Mouse (Mus musculus) intestine, embryonic 16.5 days (tissue): Measurements from ENCODE around the gene Camk2g. TPM values are rescaled to one million over a fixed set of nuclear protein-coding genes. Genes with fewer than 3 reads are reported as not detected.

ENCODE experiments used
- ATAC-seq: fragments of 200-750 bp; cut with Nextera tagmentation; 2 replicates; pipeline ENCODE4 v1.8.0; 2017; ENCODE audit warnings: moderate TSS enrichment, moderate library complexity
- H3K27ac ChIP-seq: fragments of 300-500 bp; sonication (generic); 2 replicates; pipeline ENCODE4 v1.5.1; 2014; ENCODE audit warnings: mild to moderate bottlenecking, low read length
- H3K27me3 ChIP-seq: fragments of 300-500 bp; sonication (generic); replicated peaks from 2 replicates; pipeline ENCODE4 v1.6.1; 2014; ENCODE audit warnings: low read length, control low read depth, mixed read lengths; ENCODE audit not compliant: control insufficient read depth, insufficient read depth
- H3K36me3 ChIP-seq: fragments of 300-500 bp; sonication (generic); 2 replicates; pipeline ENCODE4 v1.6.1; 2014; ENCODE audit warnings: low read length, control low read depth; ENCODE audit not compliant: control insufficient read depth, insufficient read depth
- H3K4me1 ChIP-seq: fragments of 300-500 bp; sonication (generic); 2 replicates; pipeline ENCODE4 v1.6.1; 2014; ENCODE audit warnings: low read length, control low read depth, mixed read lengths; ENCODE audit not compliant: control insufficient read depth, insufficient read depth
- H3K4me2 ChIP-seq: fragments of 300-500 bp; sonication (generic); 2 replicates; pipeline ENCODE4 v1.6.1; 2014; ENCODE audit warnings: low read depth, low read length, control low read depth
- H3K4me3 ChIP-seq: fragments of 300-500 bp; sonication (generic); 2 replicates; pipeline ENCODE4 v1.5.1; 2014; ENCODE audit warnings: mild to moderate bottlenecking, low read length
- H3K9ac ChIP-seq: fragments of 300-500 bp; sonication (generic); 2 replicates; pipeline ENCODE4 v1.6.1; 2014; ENCODE audit warnings: low read depth, low read length
- H3K9me3 ChIP-seq: fragments of 300-500 bp; sonication (generic); 2 replicates; pipeline ENCODE4 v1.6.1; 2016; ENCODE audit warnings: low read length, control low read depth; ENCODE audit not compliant: control insufficient read depth
- WGBS: fragments of 180-500 bp; shearing (Covaris S2); extraction: QIAGEN DNeasy Blood & Tissue Kit; methylation state at CpG from one replicate; pipeline ENCODE4 v1.1.7; 2014; 5-methylcytosine and 5-hydroxymethylcytosine counted together
- polyA plus RNA-seq: library from polyadenylated mRNA; unstranded; fragments of >200 nt; fragmentation: Nextera tagmentation; extraction: Ambion mirVana; gene quantifications from 2 replicates; pipeline ENCODE4 v1.2.1, GENCODE M21; 2015

Camk2g gene
- polyA plus RNA-seq, 1 experiment from 2014 or later, result 35.8 TPM

- WGBS, result 82% methylated on average over 6 of the region's 6 CpGs
- H3K4me2 ChIP-seq, result no peak overlapping the region
- ATAC-seq, result no peak
- no peak overlapping the region for H3K4me3 ChIP-seq
- no peak overlapping the region for H3K9ac ChIP-seq
- no peaks in the 10 kb centered on the region for H3K36me3 ChIP-seq
- H3K27ac ChIP-seq, result no peak overlapping the region
- peaks cover 8% of the 10 kb centered on the region; the same call in 1 of the 2 replicates for H3K4me1 ChIP-seq
- no peaks in the 10 kb centered on the region for H3K27me3 ChIP-seq
- H3K9me3 ChIP-seq, result no peaks in the 10 kb centered on the region
Observed at GRCm38 (mm10) chr14:20798300-20798699, 4.4 kb upstream of the Camk2g start.

DNA sequence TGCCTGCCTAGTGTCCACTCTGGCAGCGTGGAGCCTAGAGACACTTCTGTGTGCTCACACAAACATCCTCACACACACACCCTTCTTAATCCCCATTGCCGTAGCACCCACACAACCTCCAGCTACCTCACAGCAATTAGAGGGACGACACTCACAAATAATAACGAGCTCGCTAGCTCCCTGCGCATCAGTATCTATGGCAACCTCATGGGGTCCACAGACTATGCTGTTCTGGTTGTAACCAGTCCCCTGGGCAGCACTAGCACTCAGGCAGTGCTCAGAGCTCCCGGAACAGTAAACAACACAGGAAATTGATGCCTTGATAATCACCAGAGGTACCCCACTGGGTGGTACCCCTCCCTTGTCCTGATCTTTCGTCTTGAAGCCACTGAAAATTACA, 2.8 kb upstream of the Camk2g start:
- WGBS, result 66% methylated on average over 8 of the region's 8 CpGs
- no peak for ATAC-seq
- H3K27ac ChIP-seq, result no peak overlapping the region
- no peak overlapping the region for H3K9ac ChIP-seq
- no peak overlapping the region for H3K4me2 ChIP-seq
- peaks cover 20% of the 10 kb centered on the region for H3K4me1 ChIP-seq
- no peak overlapping the region for H3K4me3 ChIP-seq
- H3K9me3 ChIP-seq, result no peaks in the 10 kb centered on the region
- H3K27me3 ChIP-seq, result no peaks in the 10 kb centered on the region
- no peaks in the 10 kb centered on the region for H3K36me3 ChIP-seq

GRCm38 (mm10) chr14:20796170-20796569, 2.3 kb upstream of the Camk2g start:
- Histone ChIP-seq H3K9ac (no peak overlapping the region), H3K27ac (no peak overlapping the region), H3K36me3 (no peaks in the 10 kb centered on the region), H3K4me2 (no peak overlapping the region), H3K9me3 (no peaks in the 10 kb centered on the region), H3K27me3 (no peaks in the 10 kb centered on the region), H3K4me1 (peaks cover 20% of the 10 kb centered on the region), H3K4me3 (no peak overlapping the region)
- no peak for ATAC-seq
- WGBS, result 71% methylated on average over 8 of the region's 8 CpGs

DNA sequence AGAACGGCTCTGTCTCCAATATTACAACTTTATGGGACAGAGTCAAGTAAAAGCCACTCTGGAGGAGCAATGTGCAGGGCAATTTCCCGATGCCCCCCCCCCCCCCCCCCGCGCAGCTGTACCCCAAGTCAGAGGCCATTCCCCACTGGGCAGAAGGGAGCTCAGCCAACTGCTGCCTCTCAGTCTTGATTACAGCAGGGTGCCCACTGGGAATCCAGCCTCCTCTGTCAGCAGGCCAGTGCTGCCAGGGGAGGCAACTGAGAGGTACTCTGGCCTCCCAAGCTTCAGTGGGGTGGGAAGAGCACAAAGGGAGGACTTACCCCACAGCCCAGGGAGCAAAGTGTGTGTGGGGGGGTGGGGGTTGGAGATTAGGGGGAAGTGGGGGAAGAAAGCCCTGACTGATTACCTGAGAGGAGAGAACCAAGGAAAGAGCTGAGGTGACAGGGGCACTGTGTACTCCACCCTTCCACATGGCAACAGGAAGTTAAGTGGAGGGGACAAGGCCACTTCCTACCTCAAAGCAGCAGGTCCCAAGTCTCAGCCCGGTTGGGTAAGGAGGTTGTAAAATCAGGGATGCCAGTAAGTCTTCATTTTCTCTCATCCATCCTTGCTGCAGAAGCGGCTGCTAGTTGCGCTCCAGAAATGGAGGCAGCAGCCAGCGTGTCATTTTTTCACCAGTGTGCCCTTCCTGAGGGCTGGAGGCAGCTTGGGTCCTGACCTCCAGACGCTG, 1.7 kb upstream of the Camk2g start:
- 53% methylated on average over 7 of the region's 9 CpGs for WGBS
- no peak for ATAC-seq

DNA sequence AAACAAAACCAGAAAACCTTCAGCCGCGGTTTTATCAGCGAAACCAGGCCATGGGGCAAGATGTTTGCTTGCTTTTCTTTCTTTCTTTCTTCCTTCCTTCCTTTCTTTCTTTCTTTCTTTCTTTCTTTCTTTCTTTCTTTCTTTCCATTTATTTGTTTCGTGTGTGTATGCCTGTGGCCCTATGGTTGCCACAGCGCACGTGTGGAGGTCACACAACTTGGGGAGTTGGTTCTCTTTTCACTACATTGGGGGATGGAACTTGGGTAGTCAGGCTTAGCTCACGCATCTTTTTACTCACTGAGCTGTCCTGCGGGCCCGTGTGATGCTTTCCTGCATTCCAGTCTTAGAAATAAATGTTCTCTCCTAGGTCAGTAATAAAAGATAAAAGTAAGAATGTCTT, 701 bp upstream of the Camk2g start:
- peak overlapping the region; percentile 90 for H3K4me2 ChIP-seq
- no peak for ATAC-seq
- H3K36me3 ChIP-seq, result 0 out of 2 replicates have a peak, but pooled peaks cover 13% of the 10 kb centered on the region
- peak overlapping the region; percentile 75 for H3K9ac ChIP-seq
- peak overlapping the region; percentile 79 for H3K4me3 ChIP-seq
- WGBS, result 16% methylated on average over 9 of the region's 9 CpGs
- H3K27me3 ChIP-seq, result no peaks in the 10 kb centered on the region
- H3K4me1 ChIP-seq, result peaks cover 20% of the 10 kb centered on the region
- no peaks in the 10 kb centered on the region for H3K9me3 ChIP-seq
- peak overlapping the region; percentile 60 for H3K27ac ChIP-seq

More for the DNA sequence above, 1.7 kb upstream of the Camk2g start:
- no peak overlapping the region for H3K27ac ChIP-seq
- no peak overlapping the region; the same call in 1 of the 2 replicates for H3K4me3 ChIP-seq
- H3K9me3 ChIP-seq, result no peaks in the 10 kb centered on the region
- peaks cover 20% of the 10 kb centered on the region for H3K4me1 ChIP-seq
- no peak overlapping the region for H3K4me2 ChIP-seq
- H3K36me3 ChIP-seq, result 0 out of 2 replicates have a peak, but pooled peaks cover 5% of the 10 kb centered on the region
- H3K27me3 ChIP-seq, result no peaks in the 10 kb centered on the region
- H3K9ac ChIP-seq, result 0 out of 2 replicates have a peak overlapping the region, but pooled peaks have one; percentile 20

DNA sequence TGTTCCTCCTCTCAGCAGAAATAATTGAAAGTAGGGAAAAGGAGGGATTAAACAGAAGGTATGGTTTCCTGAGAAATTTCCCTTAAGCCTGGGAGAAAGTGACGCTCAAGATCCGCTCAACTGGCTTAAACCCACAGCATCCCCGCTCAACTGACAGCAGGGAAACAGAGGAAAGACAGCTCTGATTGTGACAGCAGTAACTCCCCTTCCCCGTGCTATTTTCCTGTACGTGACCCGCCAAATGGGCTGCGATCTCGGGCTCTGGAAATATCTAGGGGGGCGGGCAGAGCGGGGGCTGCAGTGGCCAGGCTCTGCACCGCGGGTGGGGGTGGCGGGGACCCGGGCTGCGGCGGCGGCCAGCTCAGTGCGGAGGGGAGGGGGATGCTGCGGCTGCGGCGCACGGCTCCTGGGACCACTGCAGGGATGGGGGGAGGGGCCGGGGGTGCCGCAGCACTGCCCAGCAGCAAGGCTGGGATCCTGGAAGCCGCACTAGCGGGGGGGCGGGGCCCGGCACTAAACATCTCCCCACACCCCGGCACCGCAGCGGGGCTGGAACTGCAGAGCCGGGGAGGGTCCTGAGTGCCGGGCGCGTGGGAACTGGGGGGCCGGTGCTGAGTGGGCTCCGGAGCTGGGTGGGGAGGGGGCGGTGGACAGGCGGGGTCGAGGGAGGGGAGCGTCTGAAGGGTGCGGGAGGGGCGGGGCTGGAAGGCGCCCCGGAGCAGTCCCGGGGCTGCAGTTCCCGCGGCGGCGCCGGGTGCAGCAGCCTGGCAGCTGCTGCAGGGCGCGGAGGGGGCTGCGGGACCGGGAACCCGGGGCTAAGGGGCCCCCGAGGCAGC, 748 bp downstream of the Camk2g start:
- peak; percentile 21 for ATAC-seq
- peak overlapping the region; percentile 96 for H3K4me2 ChIP-seq
- H3K9me3 ChIP-seq, result no peaks in the 10 kb centered on the region
- H3K9ac ChIP-seq, result peak overlapping the region; percentile 84
- H3K4me3 ChIP-seq, result peak overlapping the region; percentile 79
- H3K27me3 ChIP-seq, result no peaks in the 10 kb centered on the region
- WGBS, result 3% methylated on average over 45 of the region's 57 CpGs
- peak overlapping the region; percentile 60 for H3K27ac ChIP-seq
- H3K4me1 ChIP-seq, result peaks cover 20% of the 10 kb centered on the region
- H3K36me3 ChIP-seq, result peaks cover 13% of the 10 kb centered on the region; the same call in 1 of the 2 replicates

- no peak overlapping the region for H3K27ac ChIP-seq
- WGBS, result 69% methylated on average over 8 of the region's 8 CpGs
- ATAC-seq, result no peak
Observed at GRCm38 (mm10) chr14:20792243-20792921, 1.5 kb downstream of the Camk2g start.

GRCm38 (mm10) chr14:20791511-20792242, 2.2 kb downstream of the Camk2g start:
- 0 out of 2 replicates have a peak overlapping the region, but pooled peaks have one; percentile 84 for H3K9ac ChIP-seq

More at GRCm38 (mm10) chr14:20792243-20792921, 1.5 kb downstream of the Camk2g start:
- Histone ChIP-seq H3K9me3 (no peaks in the 10 kb centered on the region), H3K4me2 (peak overlapping the region; percentile 96), H3K27me3 (no peaks in the 10 kb centered on the region), H3K9ac (peak overlapping the region; percentile 84), H3K4me1 (peaks cover 27% of the 10 kb centered on the region), H3K4me3 (peak overlapping the region; percentile 79), H3K36me3 (peaks cover 13% of the 10 kb centered on the region; the same call in 1 of the 2 replicates)

More at GRCm38 (mm10) chr14:20791511-20792242, 2.2 kb downstream of the Camk2g start:
- no peaks in the 10 kb centered on the region for H3K27me3 ChIP-seq
- peaks cover 34% of the 10 kb centered on the region for H3K4me1 ChIP-seq
- ATAC-seq, result no peak
- 74% methylated on average over 16 of the region's 16 CpGs for WGBS
- no peaks in the 10 kb centered on the region for H3K9me3 ChIP-seq
- H3K27ac ChIP-seq, result no peak overlapping the region
- no peak overlapping the region for H3K4me3 ChIP-seq
- no peak overlapping the region for H3K4me2 ChIP-seq
- H3K36me3 ChIP-seq, result peaks cover 13% of the 10 kb centered on the region; the same call in 1 of the 2 replicates
